Mouse (Mus musculus) CH12.LX (cell line): ENCODE measurements at regions not wholly inside any gene's neighbourhood (a gene's known extent, or its start where the extent isn't known, plus 50 kb on each side); places are given as distances from the start of the nearest gene placed in this dataset.

Experiments used
- DNase-seq: peaks from one replicate; pipeline ENCODE4 v3.0.0-alpha.2; 2013; ENCODE audit errors: extremely low read depth
- H3K27ac ChIP-seq: 2 replicates; pipeline ENCODE4 v1.5.1; 2012; ENCODE audit warnings: low read depth, mild to moderate bottlenecking, control low read depth, moderate library complexity; ENCODE audit not compliant: insufficient read depth
- H3K27me3 ChIP-seq: replicated peaks from 2 replicates; pipeline ENCODE3; 2012; ENCODE audit warnings: inconsistent platforms
- H3K36me3 ChIP-seq, 2 experiments: replicated peaks in 1 of 2; 2 replicates each; pipeline versions ENCODE3 to v1.6.1; 2012; ENCODE audit warnings: inconsistent platforms in 1 of 2, low read length in 1 of 2, mild to moderate bottlenecking in 1 of 2, mixed read lengths in 1 of 2, moderate library complexity in 1 of 2; ENCODE audit not compliant: control insufficient read depth in 1 of 2, insufficient read depth in 1 of 2
- H3K4me1 ChIP-seq, 2 experiments: 2 replicates each; pipeline ENCODE4 v1.6.1; 2012; ENCODE audit warnings: inconsistent platforms in 1 of 2, moderate library complexity in 1 of 2; ENCODE audit not compliant: insufficient read depth in 2 of 2, control insufficient read depth in 1 of 2
- H3K4me2 ChIP-seq: 2 replicates; pipeline ENCODE4 v1.6.1; 2012; ENCODE audit warnings: low read depth, mild to moderate bottlenecking, control low read depth; ENCODE audit not compliant: poor library complexity, insufficient read depth, severe bottlenecking
- H3K4me3 ChIP-seq, 3 experiments: fragments of 150-350 bp in 1 of 3; sonication (generic) in 1 of 3; replicated peaks in 1 of 3; 2 replicates each; pipeline versions ENCODE3 to v1.5.1; 2011 to 2012; ENCODE audit warnings: low read depth in 2 of 3, low read length in 2 of 3, mild to moderate bottlenecking in 2 of 3, moderate library complexity in 2 of 3, control low read depth in 1 of 3, improper control_type of control experiment in 1 of 3, inconsistent platforms in 1 of 3, mixed read lengths in 1 of 3; ENCODE audit not compliant: poor library complexity in 1 of 3
- H3K79me2 ChIP-seq: replicated peaks from 2 replicates; pipeline ENCODE4 v1.6.1; 2012; ENCODE audit warnings: mild to moderate bottlenecking, moderate library complexity; ENCODE audit not compliant: control insufficient read depth, poor library complexity, insufficient read depth, severe bottlenecking; ENCODE audit errors: extremely low read depth
- H3K9ac ChIP-seq: 2 replicates; pipeline ENCODE4 v1.6.1; 2012; ENCODE audit warnings: low read depth, mild to moderate bottlenecking, control low read depth, moderate library complexity; ENCODE audit not compliant: insufficient read depth
- H3K9me3 ChIP-seq: replicated peaks from 2 replicates; pipeline ENCODE3; 2012; ENCODE audit warnings: low read length, inconsistent platforms, mixed read lengths
- BHLHE40 ChIP-seq: IDR thresholded peaks from 2 replicates; pipeline ENCODE4 v1.6.1; 2011; ENCODE audit warnings: mild to moderate bottlenecking, low read depth, low read length, improper control_type of control experiment
- CHD2 ChIP-seq: IDR thresholded peaks from 2 replicates; pipeline ENCODE4 v1.6.1; 2011; ENCODE audit warnings: low read length, improper control_type of control experiment
- E2F4 ChIP-seq: IDR thresholded peaks from 2 replicates; pipeline ENCODE4 v1.6.1; 2011; ENCODE audit warnings: low read depth, low read length, improper control_type of control experiment; ENCODE audit not compliant: insufficient replicate concordance
- ELF1 ChIP-seq: IDR thresholded peaks from 2 replicates; pipeline ENCODE4 v1.6.1; 2014; ENCODE audit warnings: low read depth, mild to moderate bottlenecking, inconsistent platforms, low read length, improper control_type of control experiment
- GABPA ChIP-seq: IDR thresholded peaks from 2 replicates; pipeline ENCODE4 v1.6.1; 2012; ENCODE audit warnings: low read depth, low read length, improper control_type of control experiment, inconsistent platforms; ENCODE audit not compliant: insufficient replicate concordance
- KAT2A ChIP-seq: IDR thresholded peaks from 2 replicates; pipeline ENCODE4 v1.6.1; 2012; ENCODE audit warnings: low read length, improper control_type of control experiment, inconsistent platforms; ENCODE audit not compliant: insufficient replicate concordance
- MAX ChIP-seq: IDR thresholded peaks from 2 replicates; pipeline ENCODE4 v1.6.1; 2011; ENCODE audit warnings: low read length, improper control_type of control experiment
- MAZ ChIP-seq: IDR thresholded peaks from 2 replicates; pipeline ENCODE4 v1.6.1; 2012; ENCODE audit warnings: low read depth, mild to moderate bottlenecking, inconsistent platforms, low read length, improper control_type of control experiment, moderate library complexity
- MEF2A ChIP-seq: IDR thresholded peaks from 2 replicates; pipeline ENCODE4 v1.6.1; 2014; ENCODE audit warnings: low read depth, mild to moderate bottlenecking, inconsistent platforms, low read length, improper control_type of control experiment, borderline replicate concordance
- MXI1 ChIP-seq: IDR thresholded peaks from 2 replicates; pipeline ENCODE4 v1.6.1; 2011; ENCODE audit warnings: mild to moderate bottlenecking, low read depth, low read length, improper control_type of control experiment
- NRF1 ChIP-seq: IDR thresholded peaks from 2 replicates; pipeline ENCODE4 v1.6.1; 2014; ENCODE audit warnings: low read depth, mild to moderate bottlenecking, inconsistent platforms, low read length, improper control_type of control experiment, moderate library complexity
- PAX5 ChIP-seq: IDR thresholded peaks from 2 replicates; pipeline ENCODE4 v1.6.1; 2012; ENCODE audit warnings: low read length, inconsistent platforms, mixed read lengths
- POLR2AphosphoS2 ChIP-seq: IDR thresholded peaks from 2 replicates; pipeline ENCODE4 v1.6.1; 2011; ENCODE audit warnings: low read depth, low read length, improper control_type of control experiment
- RCOR1 ChIP-seq: conservative IDR thresholded peaks from 2 replicates; pipeline ENCODE4 v1.6.1; 2012; ENCODE audit warnings: low read depth, mild to moderate bottlenecking, inconsistent platforms, low read length, improper control_type of control experiment
- SIN3A ChIP-seq: IDR thresholded peaks from 2 replicates; pipeline ENCODE4 v1.6.1; 2012; ENCODE audit warnings: low read length, improper control_type of control experiment, inconsistent platforms
- TBP ChIP-seq: conservative IDR thresholded peaks from 2 replicates; pipeline ENCODE4 v1.6.1; 2011; ENCODE audit warnings: low read depth, low read length, improper control_type of control experiment
- UBTF ChIP-seq: IDR thresholded peaks from 2 replicates; pipeline ENCODE4 v1.6.1; 2012; ENCODE audit warnings: low read depth, mild to moderate bottlenecking, inconsistent platforms, low read length, improper control_type of control experiment, moderate library complexity
- USF2 ChIP-seq: conservative IDR thresholded peaks from 2 replicates; pipeline ENCODE4 v1.6.1; 2011; ENCODE audit warnings: low read depth, low read length, improper control_type of control experiment
- ZKSCAN1 ChIP-seq: IDR thresholded peaks from 2 replicates; pipeline ENCODE4 v1.6.1; 2012; ENCODE audit warnings: low read depth, inconsistent platforms, low read length, improper control_type of control experiment, borderline replicate concordance
- ZMIZ1 ChIP-seq: IDR thresholded peaks from 2 replicates; pipeline ENCODE4 v1.6.1; 2012; ENCODE audit warnings: low read depth, mild to moderate bottlenecking, inconsistent platforms, low read length, improper control_type of control experiment
- dilution Hi-C: fragments of 300-500 bp; cut with MboI; formaldehyde crosslinking; loops from 2 replicates; pipeline ENCODE4 v1.14.3; 2020; ENCODE audit warnings: low sequenced_read_pairs; ENCODE audit not compliant: extremely low pct_unique_long_range_greater_than_20kb, extremely low pct_ligation_motif_present
- in situ Hi-C: fragments of 300-500 bp; cut with MboI; formaldehyde crosslinking; loops from 3 replicates; pipeline ENCODE4 v1.14.3; 2019; ENCODE audit warnings: low sequenced_read_pairs, low pct_ligation_motif_present, low pct_unique_long_range_greater_than_20kb, mixed read lengths

GRCm38 (mm10) chr6:100923070-100923469 lies 89.6 kb downstream of the Ppp4r2 start:
- in situ Hi-C loops: no loop called here
- peak overlapping the region; percentile 14; the same call in 1 of the 2 replicates for H3K4me2 ChIP-seq
- no peaks in the 10 kb centered on the region for H3K4me1 ChIP-seq
- dilution Hi-C loops: no loop called here
- H3K27me3 ChIP-seq: peaks cover 35% of the 10 kb centered on the region
- no peaks in the 10 kb centered on the region for H3K79me2 ChIP-seq
- H3K27ac ChIP-seq: no peak overlapping the region
- H3K4me3 ChIP-seq: no peak overlapping the region
- no peaks in the 10 kb centered on the region for H3K9me3 ChIP-seq
- DNase-seq: no peak
- H3K36me3 ChIP-seq: no peaks in the 10 kb centered on the region
- TF ChIP-seq SIN3A (no peak), ZKSCAN1 (no peak), KAT2A (no peak), MAX (no peak), GABPA (no peak), PAX5 (no peak), UBTF (no peak), RCOR1 (no peak), BHLHE40 (no peak)
- no peak overlapping the region for H3K9ac ChIP-seq

- no peaks in the 10 kb centered on the region for H3K9me3 ChIP-seq
- H3K4me3 ChIP-seq: no peak overlapping the region
- dilution Hi-C loops (no loop called here), in situ Hi-C loops (no loop called here)
- H3K4me1 ChIP-seq: no peaks in the 10 kb centered on the region
- H3K36me3 ChIP-seq: no peaks in the 10 kb centered on the region
- no peak overlapping the region for H3K9ac ChIP-seq
- H3K79me2 ChIP-seq: no peaks in the 10 kb centered on the region
- DNase-seq: no peak
- no peak overlapping the region for H3K4me2 ChIP-seq
- H3K27me3 ChIP-seq: peaks cover 38% of the 10 kb centered on the region
- H3K27ac ChIP-seq: no peak overlapping the region
- TF ChIP-seq CHD2 (no peak), PAX5 (no peak), MXI1 (no peak), TBP (no peak), NRF1 (no peak), USF2 (no peak), SIN3A (no peak), MAZ (no peak), ELF1 (no peak), E2F4 (no peak), POLR2AphosphoS2 (no peak), MEF2A (no peak), ZMIZ1 (no peak), MAX (no peak)
These were observed 90.3 kb downstream of the Ppp4r2 start for GRCm38 (mm10) chr6:100923686-100924085.
